Mouse (Mus musculus) kidney, adult 2 months (tissue): Measurements from ENCODE around the gene Pcyt1a.

Experiments
- CTCF ChIP-seq: fragments of 200-500 bp; conservative IDR thresholded peaks from 2 replicates; pipeline ENCODE4 v1.5.1; 2011; ENCODE audit warnings: low read depth, mild to moderate bottlenecking, control low read depth, low read length, moderate library complexity, mixed read lengths; ENCODE audit not compliant: insufficient read depth, insufficient read length
- POLR2A ChIP-seq: fragments of 200-500 bp; IDR thresholded peaks from one replicate; pipeline ENCODE4 v1.6.1; 2011; ENCODE audit warnings: low read depth, low read length, control low read depth

DNA sequence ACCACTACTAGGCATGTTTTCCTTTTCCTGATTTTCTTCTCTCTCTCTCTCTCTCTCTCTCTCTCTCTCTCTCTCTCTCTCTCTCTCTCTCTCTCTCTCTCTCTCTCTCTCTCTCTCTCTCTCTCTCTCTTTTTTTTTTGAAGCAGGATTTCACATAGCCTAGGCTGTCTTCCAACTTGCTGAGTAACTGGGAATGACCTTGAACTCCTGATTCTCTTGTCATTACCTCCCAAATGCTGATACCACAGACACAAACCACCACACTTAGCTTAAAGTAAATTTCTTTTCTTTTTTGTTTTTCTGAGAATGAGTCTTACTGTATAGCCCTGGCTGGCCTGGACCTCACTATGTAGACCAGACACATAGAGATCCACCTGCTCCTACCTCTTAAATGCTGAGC lies 4.0 kb downstream of the Pcyt1a start:
- TF ChIP-seq POLR2A, result no peak
- TF ChIP-seq CTCF, result no peak
